Mouse (Mus musculus) testis, adult 10 weeks (tissue): Measurements from ENCODE around the gene Synj2. TPM values are rescaled to one million over a fixed set of nuclear protein-coding genes. Genes with fewer than 3 reads are reported as not detected.

Experiments
- polyA plus RNA-seq: library from polyadenylated mRNA; stranded (reverse); fragments of 350-450 nt; fragmentation: Illumina TruSeq; extraction: RNeasy Lipid Tissue Mini Kit (QIAGEN cat#74804); gene quantifications from one replicate; pipeline ENCODE4 v1.2.3, GENCODE M21; 2014; ENCODE audit warnings: low read depth, low replicate concordance

Synj2 gene
- 16.3 TPM for polyA plus RNA-seq

GRCm38 (mm10) chr17:5941230-5942043 is at the start of gene Synj2:
TSS of gene Synj2 (plus strand) at chr17:5941280.

DNA sequence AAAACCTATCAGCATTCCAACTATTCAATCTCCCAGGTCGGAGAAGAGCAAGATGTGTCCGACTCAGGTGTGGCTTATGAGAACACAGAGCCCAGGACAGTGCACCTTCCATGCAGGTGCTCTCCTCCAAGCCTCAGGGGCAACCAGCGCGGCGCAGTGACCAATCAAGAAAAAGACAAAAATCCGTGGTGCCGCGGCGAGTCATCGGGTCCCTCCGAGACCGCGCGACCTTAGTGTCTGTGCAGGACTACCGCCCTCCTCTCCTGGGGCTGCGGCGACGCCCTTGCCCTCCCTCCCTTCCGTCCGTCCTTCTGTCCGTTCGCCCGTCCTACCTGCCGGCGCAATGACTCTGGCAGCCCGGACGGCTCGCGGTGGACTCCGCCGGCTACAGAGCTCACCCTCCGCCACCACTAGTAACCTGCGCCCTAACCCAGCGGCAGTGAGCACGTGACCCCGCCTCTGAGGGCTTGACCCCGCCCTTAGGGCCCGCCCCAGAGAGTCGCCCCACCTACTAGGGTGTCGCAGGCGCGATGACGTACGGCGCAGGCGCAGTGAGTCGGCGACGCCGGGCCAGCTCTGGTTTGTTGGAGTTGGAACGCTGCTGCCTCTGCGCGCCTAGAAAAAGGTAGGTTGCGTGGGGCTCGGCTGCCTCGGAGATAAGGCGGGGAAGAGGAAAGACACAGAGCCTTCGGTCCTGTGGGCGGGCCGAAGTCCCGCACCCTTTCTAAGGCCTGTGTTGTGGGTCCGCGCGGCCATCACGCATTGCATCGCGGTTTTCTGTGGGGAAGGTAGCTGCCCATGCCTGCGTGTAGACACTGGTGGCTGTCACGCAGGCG is 138.4 kb downstream of the Synj2 start, which contains the start of the genes Serac1 and Gtf2h5:
Serac1 (minus strand) TSS at position 455 of the 836 bp plus-strand sequence.
Gtf2h5 (plus strand) TSS at position 500 of the 836 bp plus-strand sequence.

Other genes with a start within 250 kb of the Synj2 start
- 11.5 TPM for gene Snx9, start 100.0 kb upstream of the Synj2 start, polyA plus RNA-seq
- 10.0 TPM for gene Serac1, start 138.5 kb downstream of the Synj2 start, polyA plus RNA-seq
- gene Gtf2h5, start 138.5 kb downstream of the Synj2 start, polyA plus RNA-seq: 15.6 TPM
- 131 TPM for gene Tulp4, start 165.2 kb downstream of the Synj2 start, polyA plus RNA-seq